Mouse (Mus musculus) lung, postnatal 36 days (tissue): ENCODE results near the gene Gm20509.
"Not testable (repeated sequence)": the region's sequence is repeated elsewhere in the genome, so short reads cannot be mapped to it uniquely, and the experiment has no call there.

Experiments
- DNase-seq: peaks from one replicate; pipeline ENCODE4 v3.0.0; 2022; ENCODE audit warnings: mixed read lengths

Gm20509 gene

DNA sequence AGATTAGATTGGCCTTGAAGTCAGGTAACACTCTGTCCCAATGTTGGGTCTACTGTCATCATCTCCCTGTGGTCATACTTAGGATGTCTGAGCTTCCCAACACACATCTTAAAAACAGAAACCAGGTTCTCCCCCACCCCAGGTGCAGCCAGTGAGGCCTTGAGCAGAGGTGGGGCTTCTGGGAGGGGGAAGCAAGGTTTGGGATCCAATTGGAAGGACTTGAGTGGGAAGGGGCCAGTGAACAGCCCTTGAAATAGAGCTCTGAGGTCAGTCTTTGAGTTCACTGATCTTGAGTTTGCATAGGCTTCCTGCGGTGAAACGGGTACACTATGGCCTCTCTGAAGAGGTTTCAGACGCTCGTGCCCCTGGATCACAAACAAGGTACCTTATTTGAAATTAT is at the start of gene Gm20509:
Gene Gm20509, plus strand, starts transcription at position 290 of the 400 bp plus-strand sequence.
- DNase-seq: no peak

DNA sequence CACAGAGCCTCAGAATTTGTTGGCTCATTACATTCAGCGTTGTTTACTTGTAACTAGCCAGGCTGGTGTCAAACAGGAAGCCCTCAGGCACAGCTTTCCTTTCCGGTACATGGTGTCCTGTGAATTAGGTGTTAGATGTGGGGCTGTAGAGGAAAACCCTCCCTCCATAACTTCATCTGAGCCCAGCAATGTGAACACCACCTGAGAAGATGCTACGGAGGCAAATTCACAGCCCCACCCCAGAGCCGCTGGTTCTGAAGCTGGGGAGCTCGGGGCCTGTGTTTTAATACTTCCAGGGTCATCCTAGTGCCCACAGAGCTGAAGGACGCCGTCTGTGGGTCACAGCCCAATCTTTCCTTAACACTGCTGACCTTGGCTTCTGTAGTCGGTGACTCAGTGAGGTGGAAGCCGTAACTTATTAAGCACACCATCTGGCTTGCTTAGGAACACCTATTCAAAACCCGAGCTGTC is 46.8 kb upstream of the Gm20509 start:
- peak; percentile 51 for DNase-seq

DNA sequence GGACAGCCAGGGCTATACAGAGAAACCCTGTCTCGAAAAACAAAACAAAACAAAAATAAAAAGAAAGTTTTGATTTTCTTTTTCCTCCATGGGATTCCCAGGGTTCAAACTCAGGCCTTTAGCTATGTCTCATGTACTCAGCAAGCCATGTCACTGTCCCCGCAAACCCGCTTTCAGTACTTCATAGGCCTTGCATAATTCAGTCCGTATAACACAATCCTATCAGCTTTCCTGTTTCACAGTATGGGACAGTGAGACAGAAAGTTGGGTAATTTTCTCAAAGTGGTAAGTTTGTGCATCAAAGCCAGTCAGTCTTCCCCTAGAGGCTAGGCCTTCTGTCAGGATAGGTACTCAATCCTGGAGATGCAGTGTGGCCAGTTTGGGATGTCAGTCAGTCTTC is 43.0 kb upstream of the Gm20509 start:
- no peak for DNase-seq

DNA sequence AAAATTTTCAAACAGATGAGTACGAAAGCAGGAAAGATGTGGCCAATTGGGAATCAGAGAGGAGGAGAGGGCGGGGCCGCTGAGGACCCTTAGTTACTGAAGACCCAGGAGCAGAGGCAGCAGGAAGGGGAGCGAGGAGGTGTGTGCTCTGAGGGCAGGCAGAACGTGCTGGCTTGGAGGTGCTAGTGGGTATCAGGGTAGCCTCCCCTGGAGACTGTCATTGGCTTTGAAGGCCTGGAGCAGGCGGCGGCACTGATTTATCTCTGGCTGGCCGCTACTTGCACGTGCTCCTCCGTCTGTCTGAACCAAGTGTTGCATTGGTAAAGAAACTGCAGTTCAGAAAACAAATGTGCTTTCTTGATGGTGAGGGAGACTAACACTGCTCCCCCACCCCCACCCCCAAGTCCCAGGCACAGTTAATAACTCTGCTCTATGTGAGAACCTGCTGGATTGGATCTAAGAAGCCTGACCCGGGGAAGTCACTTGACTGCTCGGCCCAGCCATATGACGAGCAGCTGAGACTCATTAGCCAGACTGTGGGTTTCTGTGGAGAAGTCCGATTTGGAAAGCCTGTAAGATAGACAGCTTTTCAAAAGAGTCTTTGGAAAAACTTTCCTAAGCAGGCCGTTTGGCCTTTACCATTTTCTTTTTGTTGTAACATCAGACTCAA is 38.5 kb upstream of the Gm20509 start:
- no peak for DNase-seq

DNA sequence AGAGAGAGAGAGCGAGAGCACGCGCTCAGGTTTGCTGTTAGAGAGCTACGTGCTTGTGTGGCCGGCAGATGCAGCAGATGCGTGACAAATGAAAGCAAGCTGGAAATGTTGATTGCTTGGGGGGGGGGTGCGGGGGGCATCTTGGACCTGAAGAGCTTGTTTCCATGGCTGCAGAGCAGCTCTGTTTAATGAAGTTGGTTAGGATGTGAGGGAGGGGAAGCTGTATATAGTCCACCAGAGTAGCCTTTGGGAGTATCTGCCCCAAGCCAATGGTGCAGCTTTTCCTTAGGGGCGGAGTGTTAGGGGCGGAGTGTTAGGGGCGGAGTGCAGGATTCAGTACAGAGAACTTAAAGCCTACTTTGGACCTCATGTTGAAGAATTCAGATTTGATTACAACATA is 35.2 kb upstream of the Gm20509 start:
- peak; percentile 62 for DNase-seq

DNA sequence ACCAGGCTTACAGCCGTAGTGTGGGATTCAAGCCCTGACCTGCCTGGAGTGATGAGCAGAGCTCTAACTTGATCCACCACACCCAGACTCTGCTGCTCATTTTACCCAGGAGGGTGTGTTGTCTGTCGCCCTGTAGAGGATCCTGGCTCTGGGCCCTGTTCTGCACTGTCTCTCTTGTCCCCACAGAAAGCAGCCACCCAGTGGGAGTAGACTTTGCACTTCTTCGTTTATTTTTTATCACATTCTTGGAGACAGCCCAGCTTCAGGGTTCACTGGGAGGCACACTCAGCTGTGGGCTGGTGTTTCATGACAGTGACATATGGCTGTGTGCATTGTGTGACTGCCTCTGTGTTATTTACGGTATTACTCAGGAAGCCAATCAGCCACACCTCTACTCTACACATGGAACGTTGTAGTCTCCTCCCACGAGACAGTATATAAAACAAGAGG is 34.0 kb upstream of the Gm20509 start:
- peak; percentile 86 for DNase-seq

DNA sequence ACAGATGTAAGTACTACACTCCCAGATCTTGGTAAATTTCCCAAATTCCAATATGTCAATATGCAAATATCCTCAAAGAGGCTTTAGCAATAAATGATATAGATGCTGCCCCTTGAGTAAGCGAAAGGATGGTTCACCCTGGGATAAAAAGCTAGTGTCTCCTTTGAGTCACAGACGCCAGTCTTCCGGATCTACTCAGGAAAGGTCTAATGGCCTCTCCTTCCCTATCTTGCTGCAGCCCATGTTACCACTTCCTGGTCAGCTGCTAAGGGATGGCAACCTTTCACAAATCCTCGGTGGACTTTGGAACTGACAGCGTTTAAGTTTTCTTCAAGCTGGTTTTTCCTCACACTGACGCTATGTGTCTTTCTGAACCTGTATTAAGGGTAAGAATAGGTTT is 33.6 kb upstream of the Gm20509 start:
- peak; percentile 64 for DNase-seq

DNA sequence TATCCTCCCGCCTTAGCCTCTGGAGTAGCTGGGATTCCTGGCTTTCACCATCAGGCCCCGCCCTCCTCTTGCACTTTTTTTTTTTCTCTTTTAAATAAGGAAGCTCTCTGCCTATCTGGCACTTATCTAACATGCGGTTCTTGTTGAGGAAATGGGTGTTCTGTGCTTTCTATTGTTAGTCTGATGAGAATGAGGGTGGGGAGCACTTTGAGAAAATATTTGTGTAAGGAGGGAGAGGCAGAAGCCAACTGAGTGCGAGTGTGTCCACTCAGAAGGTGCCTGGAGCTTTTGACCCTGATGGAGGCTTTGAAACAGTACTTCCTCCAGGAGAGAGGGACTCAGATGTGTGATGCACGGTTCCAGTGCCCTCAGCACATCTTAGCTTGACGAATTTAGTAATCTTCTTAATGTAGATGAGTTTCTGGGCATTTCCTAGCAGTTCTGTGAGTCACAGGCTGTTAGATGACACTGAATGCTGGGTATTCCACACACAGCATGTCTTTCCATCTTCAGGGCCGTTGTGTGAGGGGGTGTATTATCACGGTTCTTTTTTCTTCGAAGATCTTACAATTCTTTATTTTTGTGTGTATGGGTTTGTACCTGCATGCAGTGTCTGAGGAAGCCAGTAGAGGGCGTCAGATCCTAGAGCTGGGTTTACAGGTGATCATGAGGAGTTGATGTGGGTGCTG is 31.2 kb upstream of the Gm20509 start:
- DNase-seq: peak; percentile 87

DNA sequence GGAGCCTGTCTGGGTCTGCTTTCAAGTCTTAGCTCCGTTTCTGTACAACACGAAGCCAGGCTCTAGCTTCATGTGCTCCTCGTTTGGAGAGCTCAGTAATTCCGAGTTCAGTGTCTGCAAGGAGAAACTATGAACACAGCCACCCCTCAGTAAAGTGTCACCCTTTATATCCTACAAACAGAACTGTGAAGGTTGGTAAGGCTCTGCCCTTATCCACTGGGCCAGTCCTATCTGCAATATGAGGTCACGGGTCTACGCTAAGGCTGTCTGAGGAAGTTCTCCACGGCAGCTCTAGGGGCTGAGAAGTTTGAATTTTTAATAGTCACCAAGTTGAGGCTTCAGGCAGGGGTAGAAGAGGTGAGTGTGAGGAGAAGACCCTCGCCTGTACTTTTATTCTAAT is 29.8 kb upstream of the Gm20509 start:
- no peak for DNase-seq

DNA sequence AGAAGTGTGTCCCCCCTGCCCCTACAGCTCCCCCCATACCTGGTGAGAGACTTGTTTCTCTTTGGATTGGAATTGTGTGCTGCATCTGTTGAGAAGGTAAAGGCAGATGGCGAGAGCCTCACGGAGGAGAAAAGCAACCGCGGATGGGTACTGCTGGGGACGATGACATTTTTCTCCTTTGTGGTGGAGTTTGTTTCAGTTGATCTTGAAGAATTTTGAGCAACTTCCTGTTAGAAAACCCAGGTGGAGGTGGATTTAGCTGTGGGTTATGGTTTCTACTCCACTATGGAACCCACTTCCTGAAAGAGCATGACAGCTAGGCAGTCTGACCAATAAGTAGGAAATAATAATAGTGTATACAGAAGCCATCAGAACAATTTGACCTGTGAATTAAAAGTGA is 29.1 kb upstream of the Gm20509 start:
- DNase-seq: no peak

DNA sequence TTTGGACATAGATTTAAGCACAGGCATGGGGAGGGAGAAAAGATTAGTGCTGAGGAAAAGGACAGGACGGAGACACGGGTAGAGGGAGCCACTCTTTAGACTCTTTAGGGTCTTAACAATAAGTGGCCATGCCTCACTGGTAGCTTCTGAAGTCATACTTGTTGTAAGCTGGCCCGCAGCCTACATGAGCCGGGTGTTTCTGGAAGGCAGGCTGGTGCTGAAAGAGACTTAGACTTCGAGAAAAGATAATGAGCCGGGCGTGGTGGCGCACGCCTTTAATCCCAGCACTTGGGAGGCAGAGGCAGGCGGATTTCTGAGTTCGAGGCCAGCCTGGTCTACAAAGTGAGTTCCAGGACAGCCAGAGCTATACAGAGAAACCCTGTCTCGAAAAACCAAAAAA is 22.9 kb upstream of the Gm20509 start:
- not testable (repeated sequence) for DNase-seq

DNA sequence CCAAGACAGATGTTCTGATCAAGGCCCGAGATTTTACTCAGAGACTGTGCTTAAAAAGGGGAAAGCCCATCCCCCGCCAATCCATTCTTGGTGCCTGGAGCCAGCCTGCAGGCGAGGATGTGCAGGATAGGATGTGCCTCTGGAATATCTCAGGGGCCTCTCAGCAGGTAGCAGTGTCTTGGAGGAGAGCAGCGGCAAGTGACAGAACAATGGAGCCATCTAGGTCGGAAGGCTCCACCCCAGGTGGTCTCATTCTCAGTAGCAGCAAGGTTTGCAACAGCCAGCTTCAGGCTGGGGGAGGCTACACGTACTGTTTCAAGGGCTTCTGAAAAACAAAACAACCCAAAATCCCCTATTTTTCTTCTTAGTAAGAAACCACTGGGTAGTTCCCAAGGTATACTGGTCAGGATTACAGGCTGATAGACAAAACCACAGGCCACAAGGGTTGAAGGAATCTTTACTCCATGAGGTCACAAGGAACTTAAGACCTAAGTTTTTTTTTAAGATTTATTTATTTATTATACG is 22.4 kb upstream of the Gm20509 start:
- no peak for DNase-seq

DNA sequence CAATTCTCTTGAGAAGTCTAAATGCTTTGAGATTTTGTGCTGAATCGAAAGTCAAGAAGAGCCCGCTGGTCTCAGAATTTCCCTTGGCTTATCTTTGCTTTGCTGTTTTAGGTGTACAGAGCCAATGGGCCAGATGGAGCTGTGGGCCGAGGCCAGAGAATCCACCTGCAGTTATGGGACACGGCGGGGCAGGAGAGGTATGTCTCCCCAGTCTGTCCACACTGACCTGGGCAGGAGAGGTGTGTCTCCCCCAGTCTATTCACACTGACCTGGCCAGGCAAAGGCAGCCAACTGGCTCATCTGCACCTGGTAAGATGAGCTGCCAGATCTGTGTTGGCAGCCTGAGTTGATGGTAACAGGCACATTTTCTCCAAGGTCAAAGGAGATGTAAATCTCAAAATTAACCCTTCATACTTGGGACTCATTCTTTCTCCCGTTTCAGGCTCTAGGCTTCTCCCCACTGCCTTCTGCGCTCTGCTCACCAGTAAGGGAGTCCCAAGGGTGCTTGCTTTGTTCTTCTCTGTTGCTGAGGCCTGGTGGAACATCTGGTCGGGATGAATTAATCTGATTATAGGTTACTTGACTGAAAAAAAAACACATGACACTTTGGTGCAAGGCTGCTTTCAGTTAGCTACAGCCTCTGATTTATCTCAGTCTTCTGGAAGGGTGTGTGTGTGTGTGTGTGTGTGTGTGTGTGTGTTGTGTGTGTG is 19.8 kb upstream of the Gm20509 start:
- DNase-seq: no peak

DNA sequence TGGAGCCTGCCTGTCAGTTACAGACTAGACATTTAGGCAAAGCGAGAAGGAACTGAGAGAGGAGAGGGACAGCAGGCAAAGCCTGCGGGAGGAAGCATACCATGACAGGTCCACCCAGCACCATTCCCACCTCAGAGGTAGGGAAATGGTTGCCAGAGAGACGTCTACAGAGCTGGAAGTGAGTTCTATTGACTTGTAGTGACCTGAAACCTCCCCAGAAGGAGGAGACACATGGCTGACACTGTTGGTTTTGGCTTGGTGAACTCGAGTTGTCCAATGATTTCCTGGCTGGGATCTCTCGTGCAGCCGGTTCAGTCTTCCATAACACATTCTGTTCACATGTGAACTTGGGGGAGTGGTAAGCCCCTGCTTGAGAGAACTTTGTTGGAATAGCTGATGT is 18.3 kb upstream of the Gm20509 start:
- DNase-seq: no peak

DNA sequence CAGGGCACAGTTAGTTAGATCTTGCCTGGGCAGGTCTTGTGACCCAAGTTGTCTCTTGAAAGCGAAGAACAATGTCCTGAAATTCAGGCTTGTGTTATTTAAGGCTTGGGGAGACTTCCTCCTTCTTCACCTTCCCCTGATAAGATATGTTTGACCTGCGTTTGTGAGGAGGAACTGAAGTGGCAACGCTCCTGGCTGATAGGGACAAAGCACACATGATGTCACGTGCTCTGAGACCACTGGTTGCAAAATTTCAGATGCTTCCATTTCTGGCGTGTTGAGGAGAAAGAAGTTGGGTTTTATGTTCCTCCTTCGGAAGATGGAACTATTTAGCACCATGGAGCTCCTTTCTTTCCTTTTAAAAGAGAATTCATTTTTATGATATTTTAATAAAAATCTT is 16.4 kb upstream of the Gm20509 start:
- DNase-seq: peak; percentile 65

DNA sequence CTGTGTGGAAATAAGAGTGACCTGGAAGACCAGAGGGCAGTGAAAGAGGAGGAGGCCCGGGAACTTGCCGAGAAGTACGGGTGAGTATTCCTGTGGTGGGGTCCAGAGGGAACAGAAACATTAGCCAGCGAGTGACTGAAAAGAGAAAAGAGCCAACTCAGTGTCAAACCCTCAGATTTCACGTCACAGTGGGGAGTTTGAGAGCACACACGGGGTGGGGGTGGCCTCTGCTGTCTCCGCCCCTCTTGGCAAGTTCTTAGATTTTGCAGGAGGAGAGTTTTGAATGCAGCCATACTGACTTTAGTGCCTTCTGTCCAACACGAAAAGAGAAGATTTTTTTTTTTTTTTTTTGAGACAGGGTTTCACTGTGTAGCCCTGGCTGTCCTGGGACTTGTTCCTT is 15.1 kb upstream of the Gm20509 start:
- DNase-seq: peak; percentile 54

DNA sequence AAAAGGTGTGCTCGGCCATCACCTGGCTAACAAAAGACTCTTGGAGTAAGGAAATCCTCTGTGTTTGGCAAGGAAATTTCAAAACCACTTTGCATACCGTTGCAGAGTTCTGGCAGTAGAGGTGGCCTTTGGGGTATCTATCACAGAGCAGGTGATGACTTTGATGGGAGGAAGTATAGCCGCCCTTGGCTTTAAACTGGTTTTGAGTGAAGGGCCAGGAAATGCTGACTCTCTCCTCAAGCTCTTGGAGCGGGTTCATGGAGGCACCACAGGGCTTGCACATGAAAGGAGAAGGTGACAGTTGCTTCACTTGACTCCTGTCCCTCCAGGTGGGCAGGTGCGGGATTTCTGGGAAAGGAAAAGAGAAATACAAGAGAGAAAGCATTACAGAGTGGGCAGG is 14.7 kb upstream of the Gm20509 start:
- no peak for DNase-seq

DNA sequence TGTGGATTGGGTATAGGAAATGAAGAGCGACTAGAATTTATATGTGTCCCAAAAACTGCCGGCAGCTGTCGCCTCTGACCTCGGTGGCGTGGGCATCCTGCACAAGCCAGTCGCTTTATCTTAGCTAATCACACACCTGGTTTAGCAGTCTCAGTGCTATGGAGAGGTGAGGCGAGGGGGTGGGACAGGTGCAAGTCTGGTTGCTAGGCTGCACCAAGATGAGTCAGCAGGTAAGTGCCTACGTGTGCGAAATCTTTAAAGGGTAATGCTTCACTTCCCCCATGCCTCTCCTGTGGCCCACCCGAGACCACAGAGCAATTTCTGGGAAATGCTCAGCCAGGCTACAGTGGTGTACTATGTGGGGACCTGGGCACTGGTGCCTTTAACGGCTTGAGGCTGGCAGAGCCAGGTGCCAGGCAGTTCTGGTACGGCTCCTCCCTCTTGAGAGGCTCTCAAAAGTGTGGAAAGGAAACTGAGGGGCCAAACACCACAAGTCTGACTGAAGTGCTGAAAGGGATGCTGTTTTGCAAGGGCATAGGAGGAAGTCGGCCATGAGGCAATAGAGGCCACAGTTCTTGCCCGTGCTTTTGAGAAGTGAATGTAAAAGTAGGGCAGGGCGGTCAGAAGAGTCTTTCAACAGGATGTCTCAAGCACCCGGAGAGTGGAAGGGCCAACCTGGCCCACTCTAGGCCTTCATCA is 12.9 kb upstream of the Gm20509 start:
- DNase-seq: peak; percentile 90

DNA sequence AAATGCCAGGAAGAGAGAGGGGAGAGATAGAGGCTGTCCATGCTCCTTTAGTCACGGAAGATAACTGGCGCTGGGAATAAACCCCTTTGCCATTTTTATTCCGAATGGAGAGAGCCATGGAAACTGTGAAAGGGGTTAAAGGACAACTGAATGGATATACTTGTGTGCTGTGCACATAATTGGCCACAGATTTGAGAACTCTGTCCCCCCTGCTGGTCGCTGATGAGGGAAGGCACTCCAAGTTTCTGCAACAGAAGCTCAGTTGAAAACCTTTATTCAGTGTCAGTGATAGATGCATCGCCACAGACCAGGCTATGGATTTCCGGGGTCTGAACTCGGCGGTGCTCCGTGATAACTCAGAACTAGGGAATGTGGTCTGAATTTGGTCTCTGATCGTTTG is 12.1 kb upstream of the Gm20509 start:
- DNase-seq: no peak

DNA sequence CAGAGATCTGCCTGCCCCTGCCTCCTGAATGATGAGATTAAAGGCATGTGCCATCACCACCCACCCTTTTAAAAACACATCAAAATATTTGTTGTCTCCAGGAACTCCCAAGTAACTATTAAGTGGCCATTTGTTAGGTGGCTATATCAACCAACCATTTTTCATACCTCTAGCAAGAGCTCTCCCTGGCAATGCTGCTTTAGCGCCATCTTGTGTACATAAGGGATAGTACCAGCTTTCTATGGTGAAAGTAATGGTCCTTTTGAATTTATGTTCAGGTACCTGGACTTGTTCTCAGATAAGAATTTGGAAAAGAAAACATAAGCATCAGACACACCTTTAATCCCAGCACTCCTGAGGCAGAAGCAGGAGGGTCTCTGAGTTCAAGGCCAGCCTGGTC is 10.5 kb upstream of the Gm20509 start:
- DNase-seq: peak; percentile 82

DNA sequence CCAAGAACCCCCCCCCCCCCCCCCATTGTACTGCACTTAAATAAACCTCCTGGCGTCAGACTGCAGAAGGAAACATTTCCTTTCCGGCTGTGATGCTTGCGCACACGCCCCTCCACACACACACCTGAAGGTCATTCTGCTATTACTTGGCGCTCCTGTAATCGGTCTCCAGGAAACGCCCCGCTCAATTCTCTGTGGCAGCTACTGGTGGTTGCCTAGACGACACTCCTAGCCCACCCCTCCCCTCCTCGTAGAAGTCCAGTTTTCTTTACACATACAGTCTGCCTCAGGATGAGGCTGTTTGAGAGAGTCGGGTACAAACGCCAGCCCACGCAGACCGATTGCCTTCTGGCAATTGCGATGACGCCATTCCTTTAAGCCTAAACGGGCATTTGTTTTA is 7.7 kb upstream of the Gm20509 start:
- DNase-seq: no peak

DNA sequence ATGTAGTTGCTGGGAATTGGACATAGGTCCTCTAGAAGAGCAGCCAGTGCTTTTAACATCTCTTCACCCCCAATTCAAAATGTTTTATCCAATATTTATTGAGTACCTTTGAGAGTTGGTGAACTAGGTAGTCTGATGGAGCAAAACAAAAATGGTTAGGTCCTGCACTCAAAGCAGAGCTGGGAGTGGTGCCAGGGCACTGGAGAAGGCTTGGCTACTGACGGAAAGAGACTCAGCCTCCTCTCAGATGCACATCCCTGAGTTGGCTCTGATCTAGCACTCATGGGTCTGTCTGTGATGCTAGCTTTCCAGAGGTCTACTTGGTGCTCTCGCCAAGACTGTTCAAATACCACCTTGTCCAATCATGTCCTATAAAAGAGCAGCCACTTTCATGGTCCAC is 4.4 kb upstream of the Gm20509 start:
- no peak for DNase-seq

DNA sequence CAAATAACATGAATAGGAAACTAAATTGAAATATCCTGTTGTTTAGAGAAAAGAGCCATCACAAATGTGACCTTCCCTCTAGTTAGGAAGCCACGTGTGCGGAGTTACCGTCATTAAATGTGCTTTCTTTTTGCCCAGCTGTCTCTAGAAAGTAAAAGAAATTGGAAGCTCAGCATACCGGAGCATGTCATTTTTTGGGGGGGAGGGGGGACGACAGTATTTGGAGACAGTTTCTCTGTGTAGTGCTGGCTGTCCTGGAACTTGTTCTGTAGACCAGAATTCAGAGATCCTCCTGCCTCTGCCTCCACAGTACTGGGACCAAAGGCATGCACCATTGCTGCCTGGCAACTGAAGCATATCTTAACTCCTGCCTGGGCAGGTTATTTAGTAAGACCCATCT is 734 bp upstream of the Gm20509 start, which contains the start of gene Khdc3:
Gene Khdc3, plus strand, starts transcription at position 301 of the 400 bp plus-strand sequence.
- DNase-seq: no peak
